Comparison of ENCODE assay signal across 17 mouse cellular contexts in the genomic region with DNA sequence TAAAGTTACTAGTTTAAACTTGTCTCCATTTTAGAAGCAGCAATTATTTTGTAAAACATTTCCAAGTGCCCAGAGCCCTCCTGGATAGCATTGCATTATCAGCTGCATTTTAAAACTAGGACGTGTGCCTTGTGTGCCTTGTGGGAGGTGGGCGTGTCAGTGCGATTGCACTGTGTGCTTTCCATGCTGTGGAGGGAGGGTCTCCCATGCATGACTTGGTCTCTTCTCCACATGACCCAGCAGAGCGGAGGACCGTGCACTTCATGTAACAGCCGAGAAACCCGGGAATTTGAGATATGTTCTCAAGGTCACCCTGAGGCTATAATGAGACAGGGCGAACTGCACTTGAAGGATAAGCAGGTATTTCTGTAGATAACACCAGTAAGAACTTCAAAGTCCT.
"Had no signal": no experiment of that assay in that cellular context is flagged by ENCODE, and none has a peak within 500 bp of the region (broad histone marks: within the 10 kb centered on the region; RNA-seq: fewer than 3 reads in every experiment).

No protein-coding gene starts in this region.

- H3K9ac ChIP-seq: limb, embryonic 13.5 days; liver, embryonic 14.5 days; neural tube, embryonic 15.5 days had no signal

- DNase-seq: left cerebral cortex, postnatal 4 days; lung, adult 2 months; lung, postnatal 10 days; lung, postnatal 4 days; midbrain, embryonic 14.5 days; retina, postnatal 1 day; right cerebral cortex, postnatal 4 days; spleen, adult 18-20 months; thymus, adult 18-20 months; thymus, postnatal 14 days had no signal

- H3K27ac ChIP-seq: layer of hippocampus, adult 2 months; limb, embryonic 13.5 days; liver, embryonic 14.5 days; midbrain, embryonic 10.5 days; neural tube, embryonic 15.5 days had no signal

- H3K36me3 ChIP-seq: limb, embryonic 13.5 days; midbrain, embryonic 10.5 days; neural tube, embryonic 15.5 days had no signal

- H3K4me2 ChIP-seq: limb, embryonic 13.5 days; neural tube, embryonic 15.5 days had no signal

- H3K9me3 ChIP-seq: limb, embryonic 13.5 days; midbrain, embryonic 10.5 days; neural tube, embryonic 15.5 days had no signal

- H3K4me3 ChIP-seq: layer of hippocampus, adult 2 months; limb, embryonic 13.5 days; midbrain, embryonic 10.5 days; myocyte; neural tube, embryonic 15.5 days had no signal

- ATAC-seq: intestine, embryonic 16.5 days had no signal
